Mouse (Mus musculus) heart, embryonic 14.5 days (tissue): Measurements from ENCODE around the gene Pstpip1. TPM values are rescaled to one million over a fixed set of nuclear protein-coding genes. Genes with fewer than 3 reads are reported as not detected.

Experiments used
- ATAC-seq: fragments of 200-750 bp; cut with Nextera tagmentation; 2 replicates; pipeline ENCODE4 v1.8.0; 2017; ENCODE audit warnings: low read depth, moderate TSS enrichment; ENCODE audit not compliant: insufficient number of reproducible peaks, insufficient read depth, low FRiP score
- H3K27ac ChIP-seq, 2 experiments: fragments of 200-500 bp in 1 of 2; fragments of 300-500 bp in 1 of 2; sonication (generic) in 1 of 2; replicated peaks in 1 of 2; 2 replicates each; pipeline ENCODE4 v1.5.1; 2012 to 2014; ENCODE audit warnings: low read depth in 2 of 2, low read length in 2 of 2, control low read depth in 1 of 2, mild to moderate bottlenecking in 1 of 2, mixed read lengths in 1 of 2; ENCODE audit not compliant: control insufficient read depth in 1 of 2, insufficient read depth in 1 of 2
- H3K27me3 ChIP-seq: fragments of 300-500 bp; sonication (generic); 2 replicates; pipeline ENCODE4 v1.6.1; 2014; ENCODE audit warnings: mild to moderate bottlenecking, low read length, control low read depth; ENCODE audit not compliant: control insufficient read depth, insufficient read depth
- H3K36me3 ChIP-seq: fragments of 300-500 bp; sonication (generic); 2 replicates; pipeline ENCODE4 v1.6.1; 2014; ENCODE audit warnings: mild to moderate bottlenecking, control low read depth, low read length, mixed read lengths; ENCODE audit not compliant: control insufficient read depth, insufficient read depth
- H3K4me1 ChIP-seq, 2 experiments: fragments of 200-500 bp in 1 of 2; fragments of 300-500 bp in 1 of 2; sonication (generic) in 1 of 2; 2 replicates each; pipeline ENCODE4 v1.6.1; 2012 to 2014; ENCODE audit warnings: low read length in 2 of 2, control low read depth in 1 of 2, mixed read lengths in 1 of 2; ENCODE audit not compliant: control insufficient read depth in 2 of 2, insufficient read depth in 2 of 2
- H3K4me2 ChIP-seq: fragments of 300-500 bp; sonication (generic); 2 replicates; pipeline ENCODE4 v1.6.1; 2014; ENCODE audit warnings: mild to moderate bottlenecking, low read length
- H3K4me3 ChIP-seq, 2 experiments: fragments of 200-500 bp in 1 of 2; fragments of 300-500 bp in 1 of 2; sonication (generic) in 1 of 2; 2 replicates each; pipeline ENCODE4 v1.5.1; 2012 to 2014; ENCODE audit warnings: low read length in 2 of 2, mild to moderate bottlenecking in 2 of 2, control low read depth in 1 of 2, low read depth in 1 of 2, moderate library complexity in 1 of 2; ENCODE audit not compliant: control insufficient read depth in 1 of 2, insufficient read depth in 1 of 2
- H3K9ac ChIP-seq: fragments of 300-500 bp; sonication (generic); 2 replicates; pipeline ENCODE4 v1.6.1; 2014; ENCODE audit warnings: mild to moderate bottlenecking, low read length
- H3K9me3 ChIP-seq: fragments of 300-500 bp; sonication (generic); 2 replicates; pipeline ENCODE4 v1.6.1; 2016; ENCODE audit warnings: low read length, control low read depth; ENCODE audit not compliant: control insufficient read depth
- WGBS: fragments of 180-500 bp; shearing (Covaris S2); extraction: QIAGEN DNeasy Blood & Tissue Kit; methylation state at CpG from one replicate; pipeline ENCODE4 v1.1.7; 2014; 5-methylcytosine and 5-hydroxymethylcytosine counted together
- polyA plus RNA-seq: library from polyadenylated mRNA; unstranded; fragments of >200 nt; fragmentation: Nextera tagmentation; extraction: Ambion mirVana; gene quantifications from 2 replicates; pipeline ENCODE4 v1.2.1, GENCODE M21; 2014

Gene Pstpip1
- polyA plus RNA-seq, 1 experiment from 2014 or later = 0.55 TPM

DNA sequence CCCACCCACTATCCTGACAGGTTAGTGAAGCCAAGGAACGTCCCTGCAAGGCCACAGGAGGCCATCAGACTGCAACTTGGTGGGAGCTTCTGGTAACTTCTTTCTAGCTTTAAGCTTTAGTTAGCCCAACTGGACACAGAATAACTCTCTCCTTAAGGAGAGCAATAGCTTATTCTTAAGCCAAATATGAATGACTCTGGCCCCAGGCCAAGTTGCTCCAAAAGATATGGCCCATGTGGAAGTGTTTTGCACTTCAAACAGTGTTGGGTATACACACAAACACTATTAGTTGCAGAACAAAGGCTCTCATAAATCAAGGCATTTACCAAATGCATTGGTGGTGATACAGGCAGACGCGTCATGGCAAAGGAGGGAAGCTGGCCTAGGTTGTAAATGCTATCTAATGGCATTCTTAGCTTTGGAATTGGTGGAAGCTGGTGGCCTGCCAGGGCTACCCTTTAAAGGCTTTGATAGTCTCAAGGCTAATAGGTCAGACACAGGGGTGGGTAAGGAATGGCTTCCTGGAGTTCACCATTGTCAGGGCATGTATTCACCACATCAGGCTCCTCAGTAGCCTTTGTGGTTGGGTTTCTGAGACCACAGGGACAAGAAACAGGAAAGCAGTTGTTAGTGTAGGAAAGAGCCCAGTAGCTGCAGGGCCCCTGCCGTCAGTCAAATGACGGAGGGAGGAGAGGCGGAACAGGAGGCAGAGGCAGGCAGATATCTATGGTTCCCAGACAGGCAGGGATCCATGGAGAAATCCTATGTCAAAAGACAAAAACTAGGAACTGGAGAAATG lies 16.7 kb downstream of the Pstpip1 start:
- Histone ChIP-seq H3K27me3 (no peaks in the 10 kb centered on the region), H3K36me3 (no peaks in the 10 kb centered on the region), H3K4me2 (no peak overlapping the region), H3K9ac (no peak overlapping the region), H3K27ac (no peak overlapping the region), H3K4me1 (peaks cover 10 to 14% of the 10 kb centered on the region in 2 experiments; a peak in 3 of 4 replicates), H3K4me3 (no peak overlapping the region), H3K9me3 (no peaks in the 10 kb centered on the region)
- no peak for ATAC-seq
- WGBS = 83% methylated on average over 6 of the region's 6 CpGs

DNA sequence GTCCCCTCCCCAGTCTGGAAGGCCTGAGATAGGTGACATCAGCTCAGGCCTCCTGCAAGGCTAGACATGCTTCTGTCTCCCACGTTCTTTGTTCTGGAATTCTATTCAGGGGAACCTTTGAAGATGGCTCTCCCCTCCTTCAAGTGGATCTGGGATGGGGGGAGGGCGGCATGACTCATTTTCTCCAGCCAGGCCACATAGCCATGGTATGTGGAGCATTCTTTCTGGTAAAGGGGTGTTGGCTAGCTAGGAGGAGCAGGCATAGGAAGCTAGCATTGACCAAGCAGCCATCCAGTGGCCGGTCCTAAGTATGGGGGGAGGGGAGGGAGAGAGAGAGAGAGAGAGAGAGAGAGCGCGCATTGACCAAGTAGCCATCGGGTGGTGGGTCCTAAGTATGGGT lies 17.8 kb downstream of the Pstpip1 start:
- Histone ChIP-seq H3K9ac (no peak overlapping the region), H3K9me3 (no peaks in the 10 kb centered on the region), H3K4me2 (no peak overlapping the region), H3K27me3 (no peaks in the 10 kb centered on the region), H3K4me3 (no peak overlapping the region), H3K27ac (no peak overlapping the region), H3K4me1 (peaks cover 10 to 14% of the 10 kb centered on the region in 2 experiments; a peak in 3 of 4 replicates), H3K36me3 (no peaks in the 10 kb centered on the region)
- ATAC-seq = no peak
- 44% methylated on average over 6 of the region's 6 CpGs for WGBS

DNA sequence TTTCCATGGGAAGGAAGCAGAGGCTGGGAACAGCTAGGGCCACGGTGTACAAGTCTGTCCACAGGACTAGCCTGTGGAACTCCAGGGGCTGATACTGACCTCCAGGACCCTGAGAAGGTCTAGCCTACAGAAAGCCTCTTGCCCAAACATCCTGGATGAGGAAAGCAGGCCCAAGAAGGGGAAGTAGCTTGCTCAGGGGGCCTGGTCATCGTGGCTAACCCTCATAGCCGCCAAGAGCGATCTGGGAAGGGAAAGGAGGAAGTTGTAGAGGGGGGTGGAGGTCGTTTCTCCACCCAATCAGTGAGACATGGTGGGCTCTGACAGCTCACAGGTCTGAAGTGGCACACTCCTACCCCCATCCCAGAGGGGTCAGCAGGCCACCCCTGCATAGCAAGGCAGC lies 18.4 kb downstream of the Pstpip1 start:
- WGBS = 84% methylated on average over 5 of the region's 5 CpGs
- H3K36me3 ChIP-seq = no peaks in the 10 kb centered on the region
- H3K9ac ChIP-seq = no peak overlapping the region
- H3K4me3 ChIP-seq = no peak overlapping the region
- H3K4me2 ChIP-seq = no peak overlapping the region
- no peak overlapping the region for H3K27ac ChIP-seq
- peaks cover 10 to 14% of the 10 kb centered on the region in 2 experiments; a peak in 3 of 4 replicates for H3K4me1 ChIP-seq
- ATAC-seq = no peak
- H3K27me3 ChIP-seq = no peaks in the 10 kb centered on the region
- no peaks in the 10 kb centered on the region for H3K9me3 ChIP-seq

DNA sequence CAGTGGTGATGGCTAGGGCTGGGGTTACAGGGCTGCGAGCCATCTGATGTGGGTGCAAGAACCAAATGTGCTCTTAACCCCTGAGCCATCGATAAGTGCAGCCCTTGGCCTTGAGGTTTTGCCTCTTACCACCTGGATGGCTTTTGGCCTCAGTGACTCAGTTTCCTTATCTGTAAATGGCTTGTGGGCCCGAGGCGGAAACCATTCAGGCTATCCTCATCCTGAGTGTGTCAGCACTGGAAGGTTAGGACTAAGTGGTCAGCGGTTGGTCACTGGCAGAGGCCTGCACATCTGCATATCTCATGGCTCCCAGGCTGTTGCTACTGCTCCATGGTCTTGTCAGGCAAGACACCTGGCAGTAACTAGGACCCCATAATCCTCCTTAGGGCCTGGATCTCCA lies 28.3 kb downstream of the Pstpip1 start:
- WGBS = 68% methylated on average over 5 of the region's 5 CpGs
- no peaks in the 10 kb centered on the region for H3K9me3 ChIP-seq
- H3K36me3 ChIP-seq = no peaks in the 10 kb centered on the region
- no peak for ATAC-seq
- H3K27ac ChIP-seq = no peak overlapping the region
- no peak overlapping the region for H3K9ac ChIP-seq
- H3K4me3 ChIP-seq = no peak overlapping the region
- no peak overlapping the region for H3K4me2 ChIP-seq
- peaks cover 10 to 17% of the 10 kb centered on the region in 2 experiments; a peak in 3 of 4 replicates for H3K4me1 ChIP-seq
- no peaks in the 10 kb centered on the region for H3K27me3 ChIP-seq

DNA sequence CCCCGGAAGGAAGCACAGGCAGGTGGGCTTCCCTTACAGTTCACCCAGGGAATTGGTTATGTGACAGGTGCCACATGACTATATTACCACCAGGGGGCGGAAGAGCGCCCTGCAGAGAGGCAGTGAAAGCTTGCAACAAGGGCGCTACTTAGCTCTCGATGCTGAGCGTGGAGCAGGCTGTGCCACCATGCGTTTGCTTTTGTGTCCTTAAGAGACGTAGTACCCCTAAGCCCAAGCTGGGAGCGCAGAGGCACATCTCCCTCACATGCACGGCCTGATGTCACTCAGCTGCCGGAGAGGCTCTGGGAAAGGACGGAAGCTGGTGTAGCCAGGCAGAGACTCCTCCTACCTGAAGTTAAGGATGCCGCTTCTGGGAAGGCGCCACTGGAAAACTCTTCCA lies 28.8 kb downstream of the Pstpip1 start:
- 2% methylated on average over 14 of the region's 14 CpGs for WGBS
- Histone ChIP-seq H3K9me3 (no peaks in the 10 kb centered on the region), H3K27me3 (no peaks in the 10 kb centered on the region), H3K9ac (peak overlapping the region; percentile 49), H3K27ac (no peak overlapping the region), H3K36me3 (no peaks in the 10 kb centered on the region), H3K4me3 (peak overlapping the region; percentile 30 to 49), H3K4me2 (peak overlapping the region; percentile 71), H3K4me1 (peaks cover 14 to 22% of the 10 kb centered on the region in 2 experiments)
- ATAC-seq = no peak

DNA sequence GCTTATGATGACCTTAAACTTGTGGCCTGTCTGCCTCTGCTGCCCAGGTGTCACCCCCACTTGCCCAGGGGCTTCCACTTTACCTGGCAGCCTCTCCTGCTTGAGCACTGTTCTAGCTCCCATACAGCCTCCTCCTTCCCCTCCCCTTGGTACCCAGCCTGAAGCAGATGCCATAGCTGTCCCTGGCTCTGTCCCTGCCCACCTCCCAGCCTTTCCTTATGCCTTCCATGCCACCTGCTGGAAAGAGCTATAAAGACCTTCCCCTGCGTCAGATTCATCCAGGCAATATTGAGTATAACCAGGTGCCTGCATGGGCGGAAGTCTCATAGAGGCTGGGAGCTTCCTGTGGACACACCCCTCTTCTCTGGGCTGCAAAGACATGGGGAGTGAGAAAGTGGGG lies 29.9 kb downstream of the Pstpip1 start:
- H3K4me3 ChIP-seq = no peak overlapping the region
- H3K4me2 ChIP-seq = no peak overlapping the region
- H3K4me1 ChIP-seq = peaks cover 23 to 32% of the 10 kb centered on the region in 2 experiments
- H3K27me3 ChIP-seq = no peaks in the 10 kb centered on the region
- H3K9ac ChIP-seq = no peak overlapping the region
- no peaks in the 10 kb centered on the region for H3K36me3 ChIP-seq
- no peak for ATAC-seq
- 61% methylated on average over 2 of the region's 2 CpGs for WGBS
- H3K9me3 ChIP-seq = no peaks in the 10 kb centered on the region
- no peak overlapping the region for H3K27ac ChIP-seq

DNA sequence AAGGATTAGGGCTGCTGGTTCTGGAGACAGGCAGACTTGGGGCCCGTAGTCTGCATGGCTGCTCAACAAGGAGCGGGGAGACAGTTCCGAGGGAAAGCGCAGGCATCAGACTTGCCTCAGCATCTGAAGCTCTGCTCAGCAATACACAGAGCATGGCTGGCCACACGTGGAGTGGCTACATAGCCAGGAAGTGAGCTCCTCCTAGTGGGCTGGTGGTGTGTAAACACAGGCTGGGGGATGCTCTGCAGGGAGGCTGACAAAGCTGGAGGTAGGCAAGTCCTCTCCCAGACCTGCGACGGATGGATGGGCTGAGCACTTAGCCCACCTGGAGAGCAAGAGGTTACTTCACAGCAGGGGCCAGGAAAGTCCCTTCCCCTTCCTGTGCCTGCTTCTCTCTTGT lies 31.3 kb downstream of the Pstpip1 start:
- Histone ChIP-seq H3K4me1 (peaks cover 28 to 38% of the 10 kb centered on the region in 2 experiments), H3K9ac (no peak overlapping the region), H3K4me3 (no peak overlapping the region), H3K9me3 (no peaks in the 10 kb centered on the region), H3K27ac (no peak overlapping the region), H3K4me2 (no peak overlapping the region), H3K36me3 (no peaks in the 10 kb centered on the region), H3K27me3 (no peaks in the 10 kb centered on the region)
- 14% methylated on average over 7 of the region's 7 CpGs for WGBS
- ATAC-seq = no peak

DNA sequence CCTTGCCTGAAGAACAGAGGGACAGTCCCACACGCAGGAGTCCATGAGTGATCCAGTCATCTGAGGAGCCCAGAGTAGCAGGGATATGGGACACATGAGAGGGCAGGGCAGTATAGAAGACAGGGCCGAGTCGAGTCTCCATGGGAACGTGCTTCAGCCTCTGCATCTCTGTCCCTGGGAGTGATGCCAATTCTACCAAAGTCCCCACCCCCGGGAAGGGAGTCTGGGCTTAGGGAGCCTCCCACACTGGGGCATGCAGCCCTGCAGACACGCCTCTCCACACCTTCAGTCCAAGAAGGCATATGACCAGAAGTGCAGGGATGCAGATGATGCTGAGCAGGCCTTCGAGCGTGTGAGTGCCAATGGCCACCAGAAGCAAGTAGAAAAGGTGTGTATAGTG lies 33.2 kb downstream of the Pstpip1 start:
- Histone ChIP-seq H3K4me1 (peaks cover 30 to 44% of the 10 kb centered on the region in 2 experiments), H3K9ac (no peak overlapping the region), H3K36me3 (peaks cover 5% of the 10 kb centered on the region), H3K4me3 (no peak overlapping the region), H3K27me3 (no peaks in the 10 kb centered on the region), H3K9me3 (no peaks in the 10 kb centered on the region), H3K4me2 (no peak overlapping the region), H3K27ac (no peak overlapping the region)
- ATAC-seq = peak; percentile 15; the same call in 1 of the 2 replicates
- WGBS = 26% methylated on average over 8 of the region's 8 CpGs
